Mouse (Mus musculus) Muller cell, postnatal 12 days (primary cell): ENCODE measurements around the gene Pdcd2.
"Not testable (repeated sequence)": the region's sequence is repeated elsewhere in the genome, so short reads cannot be mapped to it uniquely, and the experiment has no call there.

Experiments
- DNase-seq: peaks from one replicate; pipeline ENCODE4 v3.0.0-alpha.2; 2015; ENCODE audit errors: inconsistent ontology term

Pdcd2 gene

DNA sequence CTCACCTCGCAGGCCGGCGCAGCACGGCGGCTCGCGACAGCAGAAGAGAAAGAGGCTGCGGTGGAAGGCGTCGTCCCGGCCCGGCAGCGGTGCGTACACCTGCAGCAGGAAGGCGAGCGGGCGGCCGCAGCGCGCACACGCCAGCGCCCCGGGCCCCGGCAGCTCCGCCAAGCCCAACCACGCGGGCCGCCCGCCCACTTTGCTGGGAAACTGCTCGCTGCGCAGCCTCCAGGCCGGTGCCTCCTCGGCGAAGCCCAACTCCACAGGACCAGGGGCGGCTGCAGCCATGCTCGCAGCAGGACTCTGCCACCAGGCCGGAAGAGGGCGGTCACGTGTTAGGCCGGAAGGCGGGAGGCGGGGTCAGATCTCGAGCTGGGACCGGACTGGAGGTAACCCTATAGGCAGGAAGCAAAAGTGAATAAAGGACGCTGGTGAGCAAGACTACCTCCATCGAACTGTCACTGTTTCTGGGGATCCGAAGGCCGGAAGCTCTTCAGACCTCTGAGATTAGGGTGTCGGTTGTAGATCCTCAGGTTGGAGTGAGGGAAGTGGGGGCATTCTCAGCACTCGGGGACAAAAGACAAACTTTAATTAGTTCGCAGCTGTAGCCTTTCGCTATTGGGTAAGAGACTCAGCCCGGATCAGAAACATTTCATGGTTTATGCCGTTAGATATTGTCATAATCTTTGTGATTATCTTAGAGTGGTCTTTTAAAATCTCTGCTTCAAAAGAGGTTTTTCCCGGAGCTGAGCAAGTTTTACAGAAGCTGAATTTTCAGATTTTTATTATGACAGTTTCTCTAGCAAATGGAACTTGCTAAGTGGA lies at the start of gene Pdcd2:
Gene Pdcd2, minus strand, starts transcription at position 316 of the 825 bp plus-strand sequence.
- peak; percentile 97 for DNase-seq

DNA sequence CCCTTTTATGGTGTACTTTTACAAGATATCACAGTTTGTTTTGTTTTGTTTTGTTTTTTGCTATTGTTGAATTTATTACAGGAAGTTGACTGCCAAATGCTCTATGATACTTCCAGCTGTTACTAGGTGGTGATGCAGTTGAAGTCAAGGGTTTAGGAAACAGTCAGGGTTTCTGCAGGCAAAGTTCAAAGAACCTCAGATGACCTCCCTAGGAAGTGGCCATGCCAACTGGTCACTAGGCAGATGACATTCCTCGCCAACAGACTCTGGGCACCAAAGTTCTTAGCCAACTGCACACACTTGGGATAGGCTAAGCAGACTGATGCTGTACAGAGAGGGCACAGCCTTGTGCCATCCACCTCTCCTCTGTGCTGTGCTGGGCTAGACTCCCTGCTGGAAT lies 48.0 kb upstream of the Pdcd2 start:
- DNase-seq, result no peak

DNA sequence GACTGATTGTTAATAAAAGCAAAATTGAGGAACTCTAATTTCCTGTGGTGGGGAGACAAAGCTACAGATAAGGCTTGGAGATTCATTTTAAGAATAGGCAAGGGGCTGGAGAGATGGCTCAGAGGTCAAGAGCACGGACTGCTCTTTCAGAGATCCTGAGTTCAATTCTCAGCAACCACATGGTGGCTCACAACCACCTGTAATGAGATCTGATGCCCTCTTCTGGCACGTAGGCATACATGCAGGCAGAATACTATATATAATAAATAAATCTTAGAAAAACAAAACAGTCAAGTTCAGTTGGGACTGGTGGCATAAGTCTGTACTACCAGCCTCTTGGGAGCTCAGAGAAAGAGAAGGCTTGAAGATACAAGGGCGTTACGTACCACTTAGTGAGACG lies 39.8 kb upstream of the Pdcd2 start:
- DNase-seq, result no peak

DNA sequence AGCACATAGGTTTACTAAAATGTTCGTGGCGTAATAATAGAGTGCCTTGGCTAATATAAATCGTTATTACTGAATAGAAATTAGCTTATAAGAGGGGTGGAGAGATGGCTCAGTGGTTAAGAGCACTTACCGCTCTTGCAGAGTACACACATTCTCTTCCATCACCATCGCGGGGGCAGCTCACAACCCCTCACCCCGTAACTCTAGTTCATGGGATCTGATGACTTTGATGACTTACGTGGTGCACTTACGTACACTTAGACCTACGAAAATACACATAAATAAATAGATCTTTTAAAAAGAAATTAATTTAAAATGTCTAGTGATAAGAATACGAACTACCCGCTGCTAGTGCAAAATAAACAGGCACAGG lies 37.8 kb upstream of the Pdcd2 start:
- no peak for DNase-seq

DNA sequence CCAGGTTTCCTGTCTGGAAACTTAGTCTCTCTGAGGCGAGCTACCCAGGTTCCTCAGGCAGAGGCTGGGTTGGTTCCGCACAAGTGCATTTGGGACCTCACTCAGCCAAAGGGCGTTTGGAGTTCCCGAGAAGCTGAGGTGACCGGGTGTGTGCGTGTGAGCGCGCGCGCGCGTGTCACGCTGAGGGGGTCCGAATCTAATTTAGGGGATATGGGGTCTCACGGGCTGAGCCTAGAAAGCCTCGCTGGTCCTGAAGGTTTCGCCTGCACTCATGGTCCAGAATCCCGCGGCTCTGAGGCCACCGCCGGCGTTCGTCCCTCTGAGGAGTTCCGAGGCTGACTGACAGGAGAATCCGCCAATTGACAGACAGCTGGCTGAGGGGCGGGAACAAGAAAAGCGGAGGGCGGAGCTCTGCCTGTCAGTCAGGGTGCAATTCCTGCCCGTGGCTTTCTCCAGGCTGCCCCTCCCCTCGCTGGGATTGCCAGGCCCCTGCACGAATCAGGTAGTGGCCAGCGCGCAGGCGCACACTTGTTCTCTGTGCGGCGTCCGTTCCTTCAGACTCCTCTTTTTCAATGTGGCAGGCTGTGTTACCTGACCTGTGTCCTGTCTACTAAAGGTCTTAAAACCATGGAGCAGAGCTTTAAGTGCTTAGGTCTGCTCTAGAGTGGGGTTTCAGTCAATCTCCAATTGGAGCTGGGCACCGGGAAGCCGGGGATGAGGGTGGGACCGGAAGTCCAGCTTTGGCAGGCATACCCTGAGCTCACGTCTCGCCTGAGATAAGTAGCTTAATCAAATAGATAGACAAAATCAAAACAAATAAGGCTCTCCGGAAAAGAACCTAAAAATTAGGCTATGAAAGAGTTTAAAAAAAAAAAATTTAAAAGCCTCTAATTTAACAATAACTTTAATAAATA lies 37.2 kb upstream of the Pdcd2 start, which contains the start of gene Prdm9:
Gene Prdm9, minus strand, starts transcription at position 341 of the 914 bp plus-strand sequence.
- peak; percentile 98 for DNase-seq

DNA sequence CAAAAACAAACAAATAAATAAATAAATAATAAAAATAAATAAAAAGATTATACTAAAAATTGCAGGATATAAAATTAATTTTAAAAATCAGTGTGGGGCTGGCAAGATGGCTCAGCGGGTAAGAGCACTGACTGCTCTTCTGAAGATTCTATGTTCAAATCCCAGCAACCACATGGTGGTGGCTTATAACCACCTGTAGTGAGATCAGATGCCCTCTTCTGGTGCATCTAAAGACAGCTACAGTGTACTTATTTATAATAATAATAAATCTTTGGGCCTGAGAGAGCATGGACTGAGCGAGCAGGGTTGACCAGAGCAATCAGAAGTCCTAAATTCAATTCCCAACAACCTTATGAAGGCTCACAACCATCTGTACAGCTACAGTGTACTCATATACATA lies 32.8 kb upstream of the Pdcd2 start:
- DNase-seq, result no peak

DNA sequence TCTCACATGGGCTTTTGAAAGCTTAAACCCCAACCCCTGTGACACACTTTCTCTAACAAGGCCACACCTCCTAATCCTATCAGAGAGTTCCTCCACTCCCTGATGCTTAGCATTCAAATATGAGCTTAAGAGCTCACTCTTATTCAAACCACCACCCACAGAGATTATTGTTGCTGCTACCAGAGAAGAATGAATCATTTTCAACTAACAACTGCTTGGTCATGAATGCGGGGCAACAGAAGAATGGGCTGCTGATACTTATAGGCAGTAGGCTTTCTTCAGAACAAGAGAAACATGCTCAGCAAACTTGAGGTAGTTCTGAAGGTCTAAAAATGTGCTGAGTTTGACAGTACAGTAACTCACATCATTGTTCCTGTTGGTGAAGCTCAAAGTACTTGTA lies 22.6 kb upstream of the Pdcd2 start:
- no peak for DNase-seq

DNA sequence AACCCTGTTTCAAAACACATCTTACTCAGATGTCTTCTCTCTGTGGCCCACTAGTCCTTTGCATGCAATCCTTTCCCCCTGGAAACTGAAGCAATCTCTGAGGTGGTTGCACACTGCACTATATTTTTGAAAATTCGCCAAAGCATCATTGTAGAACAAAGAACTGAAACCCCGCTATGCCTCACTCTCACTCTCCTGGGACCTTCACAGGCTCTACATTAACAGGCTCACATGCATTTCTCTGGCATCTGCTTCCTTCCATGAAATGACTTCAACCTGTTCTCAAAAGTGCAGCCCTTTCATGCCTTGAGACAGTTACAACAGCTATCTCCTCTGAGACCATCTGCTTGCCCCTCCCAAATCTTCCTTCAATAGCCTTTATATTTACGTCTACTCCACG lies 19.3 kb upstream of the Pdcd2 start:
- DNase-seq, result no peak

DNA sequence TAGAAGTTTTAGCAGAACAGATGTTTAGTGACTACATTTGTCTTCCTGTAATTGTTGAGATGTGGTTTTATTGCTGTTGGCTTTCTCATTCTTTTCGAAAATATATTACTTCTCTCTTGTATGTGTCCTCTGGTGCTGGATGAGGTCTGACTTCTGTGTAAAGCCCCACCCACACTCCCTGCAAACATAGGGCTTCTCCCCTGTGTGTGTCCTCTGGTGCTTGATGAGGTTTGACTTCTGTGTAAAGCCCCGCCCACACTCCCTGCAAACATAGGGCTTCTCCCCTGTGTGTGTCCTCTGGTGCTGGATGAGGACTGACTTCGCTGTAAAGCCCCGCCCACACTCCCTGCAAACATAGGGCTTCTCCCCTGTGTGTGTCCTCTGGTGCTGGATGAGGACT lies 16.8 kb upstream of the Pdcd2 start:
- DNase-seq, result not testable (repeated sequence)

DNA sequence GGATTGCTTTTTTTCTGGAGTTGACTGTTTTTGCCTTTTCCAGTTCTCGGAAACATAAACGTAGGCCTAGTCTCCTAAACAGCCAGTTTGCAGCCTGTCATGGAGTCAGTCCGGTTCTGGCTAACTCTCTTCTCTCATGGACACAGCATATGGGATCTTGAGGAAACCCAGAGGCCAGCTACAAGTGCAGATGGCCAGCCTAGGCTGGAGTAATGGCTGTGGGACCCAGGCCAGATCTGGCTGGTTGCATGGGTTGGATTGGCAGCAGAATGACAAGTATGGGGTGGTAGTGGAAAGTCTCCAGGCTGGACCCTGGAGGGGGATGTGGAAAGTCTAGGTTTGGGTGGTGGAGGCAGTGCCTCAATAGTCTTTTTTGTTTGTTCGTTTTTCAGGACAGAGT lies 13.2 kb upstream of the Pdcd2 start:
- no peak for DNase-seq

DNA sequence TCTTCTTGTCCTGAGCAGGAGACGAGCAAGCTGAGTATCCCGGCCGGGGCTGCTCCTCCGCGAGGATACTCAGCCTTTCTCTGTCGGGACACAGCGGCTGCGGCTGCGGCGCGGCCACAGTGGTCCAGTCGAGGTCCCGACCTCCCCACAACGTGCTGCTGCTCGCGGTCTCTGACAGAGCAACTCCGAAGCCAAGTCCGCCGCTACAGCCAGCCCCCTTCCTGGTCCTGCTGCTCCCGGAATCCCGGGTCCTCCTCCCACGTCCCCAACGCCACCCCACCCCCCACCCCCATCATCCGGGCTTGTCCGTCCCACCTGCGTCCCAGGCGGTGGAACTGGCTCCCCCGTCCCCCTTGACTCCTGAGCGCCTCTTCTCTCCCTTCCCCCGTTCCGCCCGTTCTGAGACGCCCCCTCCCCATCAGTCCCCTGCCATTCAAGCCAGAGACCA lies 9.4 kb upstream of the Pdcd2 start:
- peak; percentile 37 for DNase-seq

DNA sequence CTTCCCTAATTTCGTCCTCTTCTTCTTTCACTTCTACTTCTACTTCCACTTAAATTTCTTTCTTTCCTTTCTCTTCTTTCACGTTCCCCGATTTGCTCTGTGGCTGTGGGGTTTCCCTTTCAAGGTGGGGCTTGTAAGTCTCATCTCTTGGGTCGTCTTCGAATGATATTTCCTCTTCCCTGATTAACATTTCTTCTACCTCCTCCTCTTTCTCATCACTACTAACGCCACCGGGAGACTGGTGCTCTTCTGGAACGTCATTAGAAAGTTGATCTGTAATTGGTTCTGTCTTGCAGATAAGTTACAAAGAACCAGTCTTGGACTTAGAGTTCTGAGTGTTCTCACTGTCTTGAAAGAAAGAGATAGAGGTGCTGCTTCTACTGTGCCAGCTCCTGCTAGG lies 8.8 kb upstream of the Pdcd2 start:
- DNase-seq, result peak; percentile 20

DNA sequence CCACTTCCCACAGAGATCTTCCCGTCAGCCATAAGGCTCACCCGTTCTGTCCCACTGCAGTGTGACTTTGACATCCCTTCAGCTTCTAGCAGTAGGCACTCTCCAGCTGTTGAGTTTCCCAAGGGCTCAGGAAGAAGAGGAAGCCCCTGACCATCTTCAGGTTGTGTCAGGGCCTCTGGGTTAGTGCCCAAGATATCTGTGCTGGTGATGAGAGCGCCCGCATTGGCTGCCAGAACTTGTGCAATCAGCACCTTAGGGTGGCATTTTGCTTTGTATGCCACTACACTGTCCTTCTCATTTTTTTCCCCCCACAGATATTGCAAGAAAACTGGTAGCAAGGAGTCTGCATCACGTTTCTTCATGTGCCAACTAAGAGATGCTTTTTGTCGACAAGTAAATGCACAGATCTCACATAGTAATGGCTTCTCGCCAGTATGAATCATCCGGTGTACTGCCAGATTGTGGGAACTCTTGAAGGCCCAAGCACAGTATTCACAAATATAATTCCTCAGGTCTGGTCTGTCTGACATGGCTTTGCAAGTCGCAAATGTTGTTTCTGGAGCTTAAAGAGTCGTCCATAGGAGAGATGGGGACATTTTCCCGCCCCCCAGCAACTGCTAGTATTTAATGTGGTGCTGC lies 8.2 kb upstream of the Pdcd2 start:
- peak; percentile 26 for DNase-seq

DNA sequence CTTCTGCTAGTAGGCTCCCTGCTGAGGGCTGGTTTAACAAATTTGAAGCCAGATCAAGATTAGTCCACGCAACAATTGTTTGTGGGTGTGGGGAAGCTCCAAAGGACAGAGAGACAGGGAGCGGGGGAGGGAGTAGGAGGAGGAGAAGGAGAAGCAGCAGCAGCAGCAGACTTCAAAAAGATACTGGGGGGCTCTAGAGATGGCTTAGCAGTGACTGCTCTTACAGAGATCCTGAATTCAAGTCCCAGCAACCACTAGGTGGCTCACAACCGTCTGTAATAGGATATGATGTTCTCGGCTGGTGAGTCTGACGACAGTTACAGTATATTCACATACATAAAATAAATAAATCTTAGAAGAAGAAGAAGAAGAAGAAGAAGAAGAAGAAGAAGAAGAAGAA lies 3.0 kb upstream of the Pdcd2 start:
- DNase-seq, result peak; percentile 37

DNA sequence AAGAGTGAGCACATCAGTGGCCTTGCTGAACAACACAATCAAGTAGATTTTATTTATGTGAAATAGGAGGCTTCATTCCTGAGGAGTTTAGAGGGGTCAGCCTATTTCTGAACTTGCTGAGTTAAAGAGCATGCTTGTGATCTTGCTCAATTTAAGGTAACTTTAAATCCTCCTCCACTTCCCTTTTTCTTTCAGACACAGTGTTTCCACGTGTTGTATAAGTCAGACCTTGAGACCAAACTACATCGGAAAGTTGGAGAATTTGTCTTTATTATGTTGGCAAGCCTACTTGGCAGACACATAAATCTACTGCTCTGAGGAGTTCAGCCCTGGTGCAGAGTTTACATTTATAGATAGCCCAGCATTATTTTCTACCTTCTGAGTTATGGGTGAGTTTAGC lies 1.8 kb upstream of the Pdcd2 start:
- DNase-seq, result no peak

DNA sequence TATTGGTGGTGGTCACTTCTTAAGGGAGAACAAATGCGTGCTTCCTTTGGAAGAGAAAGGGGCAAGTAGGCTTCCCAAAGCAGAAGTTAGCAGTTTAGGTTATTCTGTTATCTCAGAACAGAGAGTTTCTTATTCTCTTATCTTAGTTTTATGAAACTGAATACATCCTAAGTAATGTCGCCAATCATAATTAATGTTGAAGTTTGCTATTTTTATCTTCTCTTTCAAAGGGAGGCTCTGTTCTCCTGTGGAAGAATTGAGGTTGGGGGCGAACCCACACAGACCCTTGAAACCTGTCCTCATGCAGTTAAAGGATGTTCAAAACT lies 673 bp upstream of the Pdcd2 start:
- DNase-seq, result no peak

DNA sequence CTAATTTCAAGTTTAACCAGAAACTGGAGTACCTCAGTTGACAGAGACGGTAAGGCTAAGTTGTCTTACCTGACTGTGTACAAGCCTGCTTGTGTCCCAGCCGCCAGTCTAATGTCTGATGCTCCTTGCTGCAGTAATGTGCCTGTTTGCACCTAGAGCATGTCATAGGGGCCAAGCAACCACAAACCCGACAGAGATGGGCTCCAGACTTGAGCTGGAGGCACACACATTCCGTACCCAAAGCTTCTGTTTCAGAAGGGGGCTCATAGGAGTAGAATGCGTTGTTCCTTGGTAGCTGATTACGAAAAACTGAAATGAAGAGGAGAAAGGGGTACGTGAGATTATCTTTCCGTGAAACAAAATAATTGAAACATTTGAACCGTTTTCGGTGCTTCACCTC lies 797 bp downstream of the Pdcd2 start:
- DNase-seq, result no peak

DNA sequence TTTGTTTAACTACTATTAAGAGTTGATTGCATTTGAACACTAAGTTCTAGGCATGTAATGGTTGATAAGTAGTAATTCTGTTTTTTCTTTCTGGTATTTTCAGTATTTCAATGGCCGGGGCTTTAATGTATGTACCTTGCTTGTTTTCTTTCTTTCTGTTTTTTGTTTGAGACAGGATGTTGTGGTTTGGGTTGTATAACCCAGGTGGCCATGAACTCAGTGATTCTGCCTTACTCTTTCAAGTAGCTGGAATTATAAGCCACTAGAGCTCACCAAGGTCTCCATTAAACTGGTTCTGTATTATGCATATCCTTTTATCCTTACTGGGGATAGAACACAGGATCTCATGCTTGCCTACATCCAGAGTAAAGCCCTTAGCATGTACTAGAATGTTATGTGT lies 8.3 kb downstream of the Pdcd2 start:
- no peak for DNase-seq

DNA sequence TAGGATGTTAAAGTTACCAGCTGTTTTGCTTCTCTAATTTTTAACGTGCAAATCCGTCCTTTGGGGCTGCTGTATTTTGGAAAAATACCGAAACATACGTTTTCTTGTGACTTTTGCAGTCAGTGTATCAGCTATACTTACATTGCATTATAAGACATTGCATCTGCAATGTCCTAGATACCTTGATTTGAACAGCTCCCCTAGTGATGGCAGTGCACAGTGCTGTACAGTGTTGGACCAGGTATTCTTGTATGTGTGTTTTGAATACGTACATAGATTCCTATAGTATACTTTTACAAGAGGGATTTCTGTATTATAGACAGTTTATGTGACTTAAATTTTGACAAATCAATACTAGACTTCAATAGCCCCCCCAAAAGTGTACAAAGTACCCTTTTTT lies 8.9 kb downstream of the Pdcd2 start:
- no peak for DNase-seq

DNA sequence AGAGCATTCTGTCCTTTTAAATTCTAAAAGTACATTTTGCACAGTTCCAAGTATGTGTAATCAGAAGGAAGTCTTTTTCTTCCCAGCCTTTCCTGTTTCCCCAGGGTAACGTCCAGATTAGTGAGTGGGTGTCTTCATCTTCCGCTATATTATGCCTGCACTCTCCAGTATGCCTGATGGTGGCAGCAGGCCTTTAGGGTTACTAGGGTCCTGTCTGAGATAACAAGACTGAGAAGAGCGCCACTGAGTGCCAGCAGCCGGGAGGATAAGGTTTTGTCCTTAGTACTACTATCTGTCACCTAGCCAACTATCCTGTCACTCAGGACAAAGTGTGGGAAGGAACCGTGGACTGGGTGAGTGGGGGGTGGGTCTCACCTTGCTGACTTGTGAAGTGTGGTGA lies 9.3 kb downstream of the Pdcd2 start:
- no peak for DNase-seq

DNA sequence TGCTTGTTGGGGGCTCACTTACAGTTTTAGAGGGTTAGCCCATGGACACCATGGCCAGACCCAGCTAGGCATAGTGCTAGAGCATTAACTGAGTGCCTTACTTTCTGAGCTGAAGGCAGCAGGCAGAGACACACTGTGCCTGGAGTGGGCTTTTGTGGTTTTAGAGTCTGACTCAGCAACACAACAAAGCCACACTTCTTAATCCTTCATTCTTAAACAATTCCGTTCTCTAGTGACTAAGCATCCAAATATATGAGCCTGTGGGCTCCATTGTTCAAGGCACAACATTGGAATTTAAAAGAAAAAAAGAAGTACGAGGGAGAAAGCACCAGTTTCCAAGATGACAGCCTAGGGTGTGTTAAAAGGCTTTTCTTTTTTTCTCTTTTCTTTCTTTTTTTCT lies 16.4 kb downstream of the Pdcd2 start:
- DNase-seq, result peak; percentile 97

DNA sequence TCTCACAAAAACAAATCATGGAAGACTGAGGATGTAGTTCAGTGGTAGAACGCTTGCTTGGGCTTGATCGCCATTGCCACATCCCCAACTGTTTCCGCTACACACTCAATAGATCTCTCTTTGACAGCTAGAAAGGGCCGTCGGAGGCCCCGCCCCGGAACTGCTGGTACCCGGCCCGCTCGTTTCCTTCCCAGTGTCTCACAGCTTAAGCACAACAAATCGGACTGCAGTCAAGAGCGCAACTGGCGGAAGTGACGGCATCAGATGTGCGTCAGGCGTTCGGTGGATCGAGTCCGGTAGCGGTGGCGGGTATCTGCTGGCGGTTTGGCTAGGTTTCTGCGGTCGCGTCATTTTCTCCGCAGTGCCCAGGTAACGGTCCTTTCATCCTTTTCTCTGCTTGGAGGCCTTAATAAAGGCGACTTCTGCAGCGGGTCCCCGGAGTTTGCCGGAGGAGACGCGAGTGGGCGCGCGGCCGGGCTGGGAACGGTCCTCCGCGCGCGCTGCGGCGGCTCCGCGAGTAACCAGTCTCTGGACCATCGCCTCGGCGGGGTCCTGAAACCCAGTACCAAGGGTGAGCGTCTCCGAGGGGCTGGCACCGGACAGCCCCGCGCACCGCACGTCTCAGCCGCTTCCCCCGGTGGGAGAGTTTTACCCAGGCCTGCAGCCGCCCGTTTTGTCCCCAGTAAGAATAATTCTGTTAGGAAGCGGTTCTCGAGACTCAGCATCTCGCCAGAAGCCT lies 27.3 kb downstream of the Pdcd2 start, which contains the start of the genes Psmb1 and Tbp:
Gene Psmb1, minus strand, starts transcription at position 96 of the 739 bp plus-strand sequence.
Gene Tbp, plus strand, starts transcription at position 233 of the 739 bp plus-strand sequence.
- DNase-seq, result peak; percentile 97
